Mouse (Mus musculus) MEL (cell line): ENCODE data around the gene Gkn1. TPM values are rescaled to one million over a fixed set of nuclear protein-coding genes. Genes with fewer than 3 reads are reported as not detected.

Source experiments
- DNase-seq: peaks from one replicate; pipeline ENCODE4 v3.0.0; 2011; ENCODE audit warnings: low read depth, low spot score
- H3K27ac ChIP-seq: 2 replicates; pipeline ENCODE4 v1.5.1; 2012; ENCODE audit warnings: low read depth, mild to moderate bottlenecking, control low read depth, low read length, moderate library complexity; ENCODE audit not compliant: control insufficient read depth
- H3K27me3 ChIP-seq, 2 experiments: fragments of 150-350 bp in 1 of 2; sonication (generic) in 1 of 2; 2 replicates each; pipeline ENCODE4 v1.6.1; 2012; ENCODE audit warnings: low read length in 2 of 2, mild to moderate bottlenecking in 2 of 2, improper control_type of control experiment in 1 of 2, moderate library complexity in 1 of 2; ENCODE audit not compliant: insufficient read depth in 2 of 2, control insufficient read depth in 1 of 2
- H3K36me3 ChIP-seq, 2 experiments: 2 replicates each; pipeline ENCODE4 v1.6.1; 2012 to 2014; ENCODE audit warnings: low read length in 2 of 2, improper control_type of control experiment in 1 of 2, inconsistent platforms in 1 of 2, mild to moderate bottlenecking in 1 of 2; ENCODE audit not compliant: insufficient read depth in 2 of 2, control insufficient read depth in 1 of 2
- H3K4me1 ChIP-seq, 2 experiments: fragments of 150-350 bp in 1 of 2; sonication (generic) in 1 of 2; 2 replicates each; pipeline ENCODE4 v1.6.1; 2012; ENCODE audit warnings: low read length in 2 of 2, improper control_type of control experiment in 1 of 2, mild to moderate bottlenecking in 1 of 2; ENCODE audit not compliant: insufficient read depth in 2 of 2, control insufficient read depth in 1 of 2
- H3K4me3 ChIP-seq, 2 experiments: fragments of 150-350 bp in 1 of 2; sonication (generic) in 1 of 2; 2 replicates each; pipeline ENCODE4 v1.5.1; 2012; ENCODE audit warnings: low read depth in 2 of 2, low read length in 2 of 2, mild to moderate bottlenecking in 2 of 2, moderate library complexity in 2 of 2, control low read depth in 1 of 2, improper control_type of control experiment in 1 of 2; ENCODE audit not compliant: control insufficient read depth in 1 of 2, insufficient read depth in 1 of 2
- H3K79me2 ChIP-seq: 2 replicates; pipeline ENCODE4 v1.6.1; 2012; ENCODE audit warnings: mild to moderate bottlenecking, low read length, moderate library complexity; ENCODE audit not compliant: control insufficient read depth, poor library complexity, insufficient read depth
- H3K9ac ChIP-seq: 2 replicates; pipeline ENCODE4 v1.6.1; 2012; ENCODE audit warnings: low read depth, mild to moderate bottlenecking, control low read depth, low read length, moderate library complexity; ENCODE audit not compliant: control insufficient read depth, poor library complexity, severe bottlenecking
- H3K9me3 ChIP-seq: fragments of 150-350 bp; sonication (generic); replicated peaks from 2 replicates; pipeline ENCODE4 v1.6.1; 2012; ENCODE audit warnings: mild to moderate bottlenecking, low read length, improper control_type of control experiment, moderate library complexity; ENCODE audit not compliant: insufficient read depth
- E2F4 ChIP-seq: IDR thresholded peaks from 2 replicates; pipeline ENCODE4 v1.6.1; 2011; ENCODE audit warnings: low read depth, low read length, improper control_type of control experiment, borderline replicate concordance
- EP300 ChIP-seq, 2 experiments: IDR thresholded peaks; 2 replicates each; pipeline ENCODE4 v1.6.1; 2011; ENCODE audit warnings: improper control_type of control experiment in 2 of 2, low read length in 2 of 2, low read depth in 1 of 2, mild to moderate bottlenecking in 1 of 2
- GABPA ChIP-seq: IDR thresholded peaks from 2 replicates; pipeline ENCODE4 v1.6.1; 2012; ENCODE audit warnings: low read depth, mild to moderate bottlenecking, inconsistent platforms, low read length, improper control_type of control experiment, moderate library complexity
- GATA1 ChIP-seq: IDR thresholded peaks from 2 replicates; pipeline ENCODE4 v1.6.1; 2011; ENCODE audit warnings: low read depth, low read length, improper control_type of control experiment
- MXI1 ChIP-seq: IDR thresholded peaks from 2 replicates; pipeline ENCODE4 v1.6.1; 2011; ENCODE audit warnings: mild to moderate bottlenecking, low read depth, low read length, improper control_type of control experiment
- MYB ChIP-seq: IDR thresholded peaks from 2 replicates; pipeline ENCODE4 v1.6.1; 2011; ENCODE audit warnings: mild to moderate bottlenecking, low read depth, low read length, improper control_type of control experiment
- MYC ChIP-seq: IDR thresholded peaks from 2 replicates; pipeline ENCODE4 v1.6.1; 2011; ENCODE audit warnings: low read depth, mild to moderate bottlenecking, low read length, improper control_type of control experiment, moderate library complexity
- RAD21 ChIP-seq: IDR thresholded peaks from 2 replicates; pipeline ENCODE4 v1.6.1; 2011; ENCODE audit warnings: mild to moderate bottlenecking, low read depth, low read length, improper control_type of control experiment
- RCOR1 ChIP-seq: IDR thresholded peaks from 2 replicates; pipeline ENCODE4 v1.6.1; 2012; ENCODE audit warnings: low read depth, mild to moderate bottlenecking, inconsistent platforms, low read length, improper control_type of control experiment
- SIN3A ChIP-seq: IDR thresholded peaks from 2 replicates; pipeline ENCODE4 v1.6.1; 2012; ENCODE audit warnings: low read length, improper control_type of control experiment, inconsistent platforms
- SMC3 ChIP-seq: IDR thresholded peaks from 2 replicates; pipeline ENCODE4 v1.6.1; 2011; ENCODE audit warnings: low read depth, low read length, improper control_type of control experiment
- TAL1 ChIP-seq: IDR thresholded peaks from 2 replicates; pipeline ENCODE4 v1.6.1; 2012; ENCODE audit warnings: mild to moderate bottlenecking, inconsistent platforms, low read length, moderate library complexity, mixed read lengths
- USF1 ChIP-seq: IDR thresholded peaks from 2 replicates; pipeline ENCODE4 v1.6.1; 2014; ENCODE audit warnings: low read depth, mild to moderate bottlenecking, inconsistent platforms, low read length, improper control_type of control experiment, moderate library complexity
- USF2 ChIP-seq, 2 experiments: IDR thresholded peaks; 2 replicates each; pipeline ENCODE4 v1.6.1; 2011 to 2012; ENCODE audit warnings: improper control_type of control experiment in 2 of 2, low read length in 2 of 2, borderline replicate concordance in 1 of 2, inconsistent platforms in 1 of 2, low read depth in 1 of 2, mild to moderate bottlenecking in 1 of 2; ENCODE audit not compliant: insufficient read depth in 1 of 2
- ZC3H11A ChIP-seq: IDR thresholded peaks from 2 replicates; pipeline ENCODE4 v1.6.1; 2012; ENCODE audit warnings: low read depth, mild to moderate bottlenecking, inconsistent platforms, low read length, improper control_type of control experiment
- ZMIZ1 ChIP-seq: IDR thresholded peaks from 2 replicates; pipeline ENCODE4 v1.6.1; 2012; ENCODE audit warnings: low read depth, mild to moderate bottlenecking, inconsistent platforms, low read length, improper control_type of control experiment, moderate library complexity
- polyA plus RNA-seq, 2 experiments: library from polyadenylated mRNA; stranded (reverse) in 1 of 2; unstranded in 1 of 2; fragments of >175 nt in 1 of 2; fragments of >200 nt in 1 of 2; gene quantifications; 2 replicates each; pipeline versions ENCODE4 v1.2.1 to v1.2.4; 2012; ENCODE audit warnings: low replicate concordance in 2 of 2, low read depth in 1 of 2; ENCODE audit not compliant: insufficient read length in 2 of 2, insufficient read depth in 1 of 2, missing spikeins in 1 of 2
- total RNA-seq: library from RNA; depleted of rRNA; stranded (reverse); fragments of 300-350 nt; gene quantifications from 2 replicates; pipeline ENCODE4 v1.2.3, GENCODE M21; 2012

Gkn1 gene
- total and polyA plus RNA-seq, 3 experiments, result not detected

DNA sequence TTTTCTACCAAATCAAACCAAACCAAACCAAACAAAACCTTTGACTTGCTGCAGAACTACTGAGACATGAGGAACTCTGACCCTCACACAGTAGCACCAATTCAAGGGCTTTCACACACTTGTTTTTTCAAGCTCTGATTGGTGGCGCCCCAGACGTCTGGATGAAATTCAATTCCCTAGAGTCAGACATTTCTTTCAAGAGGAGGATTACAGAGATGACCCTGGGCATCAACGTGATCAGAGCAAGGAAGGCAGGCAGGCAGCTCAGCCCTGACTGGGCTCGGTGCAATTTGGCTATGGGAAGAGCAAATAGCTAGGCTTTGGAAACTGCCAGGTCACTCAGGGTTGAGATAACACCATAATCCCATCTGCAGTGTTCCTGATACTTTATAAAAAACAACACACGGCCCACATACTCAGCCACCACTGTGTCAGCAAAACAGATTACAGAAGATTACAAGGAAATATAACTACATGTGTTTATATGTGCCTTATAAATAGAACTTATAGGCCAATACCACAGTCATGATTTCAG is 38.8 kb upstream of the Gkn1 start:
- Histone ChIP-seq H3K9me3 (no peaks in the 10 kb centered on the region), H3K79me2 (no peaks in the 10 kb centered on the region), H3K4me1 (peaks cover 3 to 9% of the 10 kb centered on the region in 2 experiments; a peak in 3 of 4 replicates), H3K27ac (no peak overlapping the region), H3K27me3 (peaks cover 4 to 7% of the 10 kb centered on the region in 2 experiments), H3K9ac (no peak overlapping the region), H3K36me3 (0 out of 4 replicates have a peak, but pooled peaks cover 0 to 2% of the 10 kb centered on the region in 2 experiments), H3K4me3 (no peak overlapping the region)
- DNase-seq, result no peak
- TF ChIP-seq SMC3, result no peak
- TF ChIP-seq EP300 (IDR thresholded peaks at IDR 0.05; ENCODE audit: low read depth in 1 of 2, low read length in 2 of 2), result peak in 1 of 2 experiments; percentile 40; a peak in 1 of 4 replicates

DNA sequence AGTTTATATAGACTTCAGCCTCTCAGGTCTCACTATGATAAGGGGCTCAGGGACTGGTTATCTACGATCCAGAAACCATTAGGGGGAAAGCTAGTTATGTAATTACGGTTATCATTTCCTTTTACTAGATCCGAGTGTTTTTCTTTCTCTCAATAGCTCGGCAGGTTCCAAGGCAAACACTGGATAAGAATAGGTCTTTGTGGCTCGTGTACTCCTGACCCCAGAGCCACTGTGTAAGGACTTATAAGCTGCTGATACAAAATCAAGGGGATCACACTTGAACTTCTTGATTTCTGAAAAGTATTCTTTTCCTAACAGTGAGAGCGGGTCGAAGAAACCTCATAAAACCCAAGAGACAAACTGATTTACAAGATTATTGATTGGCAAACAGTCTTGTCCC is 38.1 kb upstream of the Gkn1 start, which contains the start of gene Gkn3:
Gene Gkn3, minus strand, starts transcription at position 59 of the 400 bp plus-strand sequence.
- H3K9ac ChIP-seq, result no peak within 1 kb of the TSS
- peaks cover 3 to 7% of the 10 kb centered on the region in 2 experiments; a peak in 3 of 4 replicates for H3K4me1 ChIP-seq
- H3K36me3 ChIP-seq, result 0 out of 4 replicates have a peak, but pooled peaks cover 0 to 2% of the 10 kb centered on the region in 2 experiments
- peaks cover 4 to 7% of the 10 kb centered on the region in 2 experiments for H3K27me3 ChIP-seq
- peak; percentile 21 for DNase-seq
- no peak for TF ChIP-seq RAD21
- TF ChIP-seq TAL1, result no peak; the same call in 1 of the 2 replicates
- TF ChIP-seq USF2 (IDR thresholded peaks at IDR 0.05; ENCODE audit: borderline replicate concordance in 1 of 2, insufficient read depth in 1 of 2, low read depth in 1 of 2, low read length in 2 of 2), result no peak
- peak; percentile 25 to 37; a peak in 1 of 4 replicates for TF ChIP-seq EP300 (IDR thresholded peaks at IDR 0.05; ENCODE audit: low read depth in 1 of 2, low read length in 2 of 2)
- no peak for TF ChIP-seq MXI1
- no peak for TF ChIP-seq MYB
- TF ChIP-seq RCOR1, result 0 out of 2 replicates have a peak, but pooled peaks have one; percentile 12
- TF ChIP-seq GATA1, result peak; percentile 62
- TF ChIP-seq MYC, result no peak
- TF ChIP-seq, all 39 proteins: peak for 3
- H3K9me3 ChIP-seq, result no peaks in the 10 kb centered on the region
- H3K4me3 ChIP-seq, result no peak within 1 kb of the TSS
- H3K27ac ChIP-seq, result no peak within 1 kb of the TSS
- no peaks in the 10 kb centered on the region for H3K79me2 ChIP-seq

DNA sequence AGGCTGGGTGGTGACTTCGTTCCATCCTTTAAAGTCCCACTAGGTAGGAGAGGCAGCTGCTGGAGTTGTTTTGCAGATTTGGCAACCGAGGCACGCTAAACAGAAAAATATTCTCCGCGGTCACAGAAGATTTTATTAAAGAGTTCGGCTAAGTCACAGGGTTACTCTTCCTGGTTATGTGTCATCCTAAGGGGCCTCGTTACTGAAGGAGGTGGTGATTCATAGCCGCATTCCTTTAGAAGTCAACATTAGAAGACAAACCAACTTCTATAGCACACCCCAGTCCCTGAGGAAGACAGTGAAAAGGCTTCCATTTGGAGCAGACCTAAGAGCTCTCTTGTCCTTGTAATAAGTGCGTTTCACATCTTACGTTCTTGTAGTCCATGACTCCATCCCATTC is 35.9 kb upstream of the Gkn1 start:
- Histone ChIP-seq H3K9ac (no peak overlapping the region), H3K9me3 (no peaks in the 10 kb centered on the region), H3K27ac (no peak overlapping the region), H3K4me1 (peaks cover 3 to 5% of the 10 kb centered on the region in 2 experiments; a peak in 3 of 4 replicates), H3K4me3 (no peak overlapping the region), H3K36me3 (0 out of 4 replicates have a peak, but pooled peaks cover 0 to 2% of the 10 kb centered on the region in 2 experiments), H3K79me2 (no peaks in the 10 kb centered on the region), H3K27me3 (peaks cover 2 to 9% of the 10 kb centered on the region in 2 experiments)
- TF ChIP-seq SIN3A, result no peak
- no peak for TF ChIP-seq ZC3H11A
- no peak for TF ChIP-seq TAL1
- no peak for TF ChIP-seq E2F4
- TF ChIP-seq ZMIZ1, result no peak
- no peak for TF ChIP-seq MYC
- TF ChIP-seq USF1, result no peak
- no peak for TF ChIP-seq GABPA
- DNase-seq, result no peak
